Mouse (Mus musculus): ENCODE results near the gene Rnf216. TPM values are rescaled to one million over a fixed set of nuclear protein-coding genes. Genes with fewer than 3 reads are reported as not detected.
"Not testable (repeated sequence)": the region's sequence is repeated elsewhere in the genome, so short reads cannot be mapped to it uniquely, and the experiment has no call there.

Rnf216 gene
- total RNA-seq (2021): 10 to 100 TPM; 42.4 to 44.5 TPM
- long read RNA-seq, full-length matches to known transcripts: 3 of 9 reads
- long read RNA-seq, partial matches to known transcripts: 3 of 9 reads
- long read RNA-seq, other reads (novel, unspliced or antisense): 3 of 9 reads

DNA sequence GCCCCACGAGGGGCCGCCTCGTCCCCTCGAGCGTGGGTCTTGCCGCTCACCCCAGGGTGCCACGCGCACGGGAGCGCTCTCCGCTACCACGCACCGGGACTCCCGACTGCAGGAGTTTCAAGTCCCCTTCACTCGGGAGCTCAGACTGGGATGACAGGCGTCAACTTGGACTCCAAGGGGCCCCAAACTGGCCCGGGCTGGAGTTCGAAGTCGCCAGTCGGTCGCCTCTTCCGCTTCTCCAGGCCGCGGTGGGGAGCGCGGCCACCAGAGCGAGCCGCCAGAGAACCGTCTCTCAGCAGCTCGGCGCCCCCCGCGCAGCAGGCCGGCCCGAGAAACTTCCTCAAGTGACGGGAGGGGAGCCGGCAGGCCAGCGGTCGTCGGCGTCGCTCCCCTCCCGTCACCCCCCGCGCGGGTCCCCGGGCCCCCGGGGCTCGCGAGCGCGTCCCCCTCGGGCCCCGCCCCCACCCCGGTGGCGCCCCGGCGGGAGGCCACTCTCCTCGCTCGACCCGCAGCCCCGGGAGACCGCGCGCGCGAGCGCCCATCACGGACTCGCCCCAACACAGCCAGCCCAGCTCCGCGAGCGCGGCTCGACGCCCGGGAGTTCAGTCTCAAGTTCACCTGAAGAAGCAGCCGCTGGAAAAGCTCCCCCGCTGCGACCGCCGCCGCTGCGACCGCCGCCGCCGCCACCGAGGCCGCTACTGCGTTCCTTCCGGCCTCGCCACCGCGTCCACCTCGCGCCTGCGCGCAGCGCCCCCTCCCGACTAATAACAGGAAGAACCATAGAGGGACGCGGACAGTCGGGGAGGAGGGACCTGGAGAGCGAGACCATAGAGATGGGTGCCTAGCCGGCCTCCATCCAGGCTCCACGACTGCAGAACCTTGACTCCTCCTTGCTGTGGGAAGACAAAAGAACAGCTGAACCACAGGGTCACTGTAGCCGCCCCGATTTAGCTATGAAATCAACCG, at the start of gene Rnf216:
Rnf216 (minus strand) TSS at position 714 of the 966 bp plus-strand sequence.
- DNase-seq (ENCODE audit: low spot score in 2 of 2): peak; percentile 96 to 97

DNA sequence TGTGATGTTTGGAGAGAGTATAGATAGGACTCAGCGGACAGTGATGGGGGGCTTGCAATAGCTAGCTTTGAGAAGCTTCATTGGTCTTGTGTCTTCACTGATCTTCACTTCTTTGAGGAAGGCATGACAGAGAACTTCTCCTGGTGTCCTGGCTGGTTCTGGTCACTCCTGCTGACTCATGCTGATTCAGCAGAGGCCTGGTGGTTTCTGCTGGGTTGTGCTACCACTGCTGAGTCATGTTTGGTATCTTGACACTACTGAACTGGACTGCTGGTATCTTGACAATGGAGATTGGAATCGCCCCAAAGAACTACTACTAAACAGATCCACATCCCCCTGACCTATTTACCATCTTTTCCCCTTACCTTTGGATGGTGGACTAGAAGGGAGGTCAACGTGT, 42.7 kb upstream of the Rnf216 start:
- DNase-seq (ENCODE audit: low spot score in 2 of 2): no peak

DNA sequence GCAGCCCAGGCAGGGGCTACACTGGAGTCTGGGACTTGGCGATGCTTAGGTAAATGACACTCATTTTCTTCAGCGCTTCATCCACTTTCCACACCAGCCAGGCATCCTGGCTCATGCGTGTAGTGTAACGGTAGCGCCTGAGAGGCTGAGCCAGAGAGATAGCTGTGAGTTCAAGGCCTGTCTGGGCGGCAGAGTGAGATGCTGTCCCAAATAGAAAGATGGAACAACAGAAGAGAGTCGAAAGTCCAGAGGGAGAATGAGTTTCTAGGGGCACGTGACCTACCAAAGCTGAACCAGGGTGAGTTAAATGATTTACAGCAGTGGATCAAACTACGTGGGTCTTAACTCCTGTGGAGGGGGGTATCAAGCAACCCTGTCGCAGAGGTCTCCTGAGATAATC, 41.0 kb upstream of the Rnf216 start:
- DNase-seq (ENCODE audit: low spot score in 2 of 2): no peak

DNA sequence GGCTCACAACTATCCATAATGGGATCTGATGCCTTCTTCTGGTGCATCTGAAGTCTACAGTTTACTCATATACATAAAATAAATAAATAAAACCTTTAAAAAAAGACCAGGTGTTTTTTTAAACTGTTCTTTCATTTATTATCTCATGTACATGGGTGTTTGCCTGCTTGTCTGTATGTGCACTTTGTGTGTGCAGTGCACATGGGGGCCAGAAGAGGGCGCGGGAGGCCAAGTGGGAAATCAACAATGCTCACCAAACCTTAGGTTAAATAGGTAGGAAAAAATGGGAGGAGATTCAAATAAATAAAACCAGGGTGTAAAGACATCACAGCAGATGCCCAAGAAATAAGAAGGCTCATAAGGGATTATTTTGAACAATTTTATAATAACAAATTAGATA, 37.2 kb upstream of the Rnf216 start:
- DNase-seq (ENCODE audit: low spot score in 2 of 2): no peak

DNA sequence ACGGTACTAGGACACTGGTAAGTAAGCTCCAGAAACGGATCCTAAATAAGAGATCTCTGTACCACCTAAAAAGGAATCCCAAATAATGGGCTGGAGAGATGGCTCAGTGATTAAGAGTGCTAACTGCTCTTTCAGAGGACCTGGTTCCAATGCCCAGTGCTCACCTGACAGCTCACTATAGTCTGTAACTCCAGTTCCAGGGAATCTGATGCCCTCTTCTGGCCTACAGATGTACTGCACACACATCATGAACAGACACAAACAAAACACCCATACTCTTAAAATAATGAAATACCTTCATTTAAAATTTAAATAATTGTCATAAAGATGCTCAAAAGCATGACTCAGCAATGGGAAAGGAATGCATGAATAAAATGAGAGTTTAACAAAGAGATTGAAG, 36.7 kb upstream of the Rnf216 start:
- no peak for DNase-seq (ENCODE audit: low spot score in 2 of 2)

DNA sequence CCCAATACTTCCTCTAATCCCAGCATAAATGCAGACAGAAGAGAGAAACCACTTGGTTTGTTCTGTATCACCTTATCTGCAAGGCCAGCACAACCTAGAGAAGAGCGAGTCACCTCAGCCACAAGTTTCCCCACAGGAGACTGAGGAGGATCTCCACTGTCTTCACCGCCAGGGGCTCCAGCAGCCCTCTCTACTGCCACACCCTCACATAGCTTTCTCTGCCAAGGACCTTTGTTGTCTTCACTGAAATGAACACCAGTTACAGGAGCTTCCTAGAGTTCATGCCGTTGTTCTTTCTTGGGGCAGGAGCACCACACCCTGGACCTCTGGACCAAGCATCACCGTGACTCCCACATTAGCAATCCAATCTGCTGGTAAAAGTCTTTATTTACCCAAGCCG, 35.9 kb upstream of the Rnf216 start:
- DNase-seq (ENCODE audit: low spot score in 2 of 2): no peak

DNA sequence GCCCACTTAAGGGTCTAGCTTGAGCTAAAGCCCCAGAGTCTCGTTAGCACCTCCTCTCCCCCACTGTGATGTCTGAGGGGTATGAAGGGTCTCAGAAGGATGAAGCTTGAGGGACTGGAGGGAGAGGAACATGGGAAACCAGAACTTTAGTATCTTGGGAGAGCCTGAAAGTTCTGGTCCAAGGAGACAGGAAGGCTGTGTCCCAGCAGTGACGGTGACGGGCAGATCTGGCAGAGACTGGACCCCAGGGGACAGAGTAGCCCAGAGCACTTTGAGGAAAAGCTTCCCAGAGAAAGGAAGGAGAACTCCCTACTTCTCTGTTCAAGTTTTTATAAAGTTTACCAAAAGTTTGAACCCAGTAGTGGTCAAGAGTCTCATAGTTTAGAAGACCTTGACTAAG, 34.7 kb upstream of the Rnf216 start, which contains the start of gene Olfr718-ps1:
Olfr718-ps1 (minus strand) TSS at position 101 of the 400 bp plus-strand sequence.
- DNase-seq (ENCODE audit: low spot score in 2 of 2): no peak

DNA sequence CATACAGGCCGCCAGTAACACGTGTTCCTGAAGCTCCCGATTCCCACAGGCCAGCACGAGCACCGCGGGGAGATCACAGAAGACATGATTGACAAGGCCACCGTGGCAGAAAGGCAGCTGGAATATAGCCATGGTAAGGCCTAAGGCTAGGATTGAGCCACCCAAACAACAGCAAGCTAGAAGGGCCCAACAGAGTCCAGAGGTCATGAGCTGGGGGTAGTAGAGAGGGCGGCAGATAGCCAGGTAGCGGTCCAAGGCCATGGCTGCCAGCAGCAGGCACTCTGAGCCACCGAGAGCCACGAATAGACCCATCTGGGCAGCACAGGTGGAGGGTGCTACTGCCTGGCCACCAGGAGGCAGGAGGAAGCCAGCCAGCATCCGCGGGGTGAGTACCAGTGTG, 24.8 kb upstream of the Rnf216 start:
- DNase-seq (ENCODE audit: low spot score in 2 of 2): no peak

DNA sequence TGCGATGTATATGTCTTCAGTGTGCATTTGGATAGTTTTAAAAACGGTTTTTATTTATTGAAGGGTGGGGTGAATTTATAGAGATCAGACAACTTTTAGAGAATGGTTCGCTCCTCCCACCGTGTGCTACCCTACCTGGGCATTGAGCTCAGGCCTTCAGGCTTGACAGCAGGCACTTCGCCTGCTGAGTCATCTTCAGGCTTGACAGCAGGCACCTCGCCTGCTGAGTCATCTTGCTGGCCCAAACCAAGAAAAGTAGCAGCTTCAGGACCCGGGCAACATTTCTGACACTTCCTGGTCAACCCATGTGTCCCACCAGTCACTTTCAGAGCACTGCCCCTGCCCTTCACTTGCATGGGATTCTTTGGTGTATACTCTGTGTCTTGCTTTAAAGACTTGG, 22.2 kb upstream of the Rnf216 start:
- no peak for DNase-seq (ENCODE audit: low spot score in 2 of 2)

DNA sequence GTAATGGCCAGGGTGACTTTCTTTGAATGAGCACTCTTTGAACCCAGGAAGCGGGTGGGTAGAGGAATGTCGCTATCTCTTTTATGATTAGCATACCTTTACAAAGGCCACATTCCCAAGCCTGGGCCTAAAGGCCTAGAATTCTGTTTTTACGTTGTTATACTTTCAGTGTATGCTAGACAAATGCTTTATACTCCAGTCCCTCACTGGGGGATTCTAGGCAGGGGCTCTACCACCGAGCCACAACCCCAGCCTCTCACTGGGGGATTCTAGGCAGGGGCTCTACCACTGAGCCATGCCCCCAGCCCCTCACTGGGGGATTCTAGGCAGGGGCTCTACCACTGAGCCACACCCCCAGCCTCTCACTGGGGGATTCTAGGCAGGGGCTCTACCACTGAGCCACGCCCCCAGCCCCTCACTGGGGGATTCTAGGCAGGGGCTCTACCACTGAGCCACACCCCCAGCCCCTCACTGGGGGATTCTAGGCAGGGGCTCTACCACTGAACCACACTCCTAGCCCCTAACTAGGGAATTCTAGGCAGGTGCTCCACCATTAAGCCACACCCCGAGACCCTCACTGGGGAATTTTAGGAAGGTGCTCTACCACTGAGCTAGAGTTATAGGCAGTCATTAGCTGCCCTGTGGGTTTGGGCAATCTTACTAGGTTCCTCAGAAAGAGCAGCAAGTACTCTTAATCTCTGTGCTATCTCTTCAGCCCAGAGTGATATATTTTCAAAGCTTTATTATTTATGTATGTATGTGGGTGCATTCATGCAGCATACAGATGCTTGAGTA, 21.6 kb upstream of the Rnf216 start:
- not testable (repeated sequence) for DNase-seq (ENCODE audit: low spot score in 2 of 2)

DNA sequence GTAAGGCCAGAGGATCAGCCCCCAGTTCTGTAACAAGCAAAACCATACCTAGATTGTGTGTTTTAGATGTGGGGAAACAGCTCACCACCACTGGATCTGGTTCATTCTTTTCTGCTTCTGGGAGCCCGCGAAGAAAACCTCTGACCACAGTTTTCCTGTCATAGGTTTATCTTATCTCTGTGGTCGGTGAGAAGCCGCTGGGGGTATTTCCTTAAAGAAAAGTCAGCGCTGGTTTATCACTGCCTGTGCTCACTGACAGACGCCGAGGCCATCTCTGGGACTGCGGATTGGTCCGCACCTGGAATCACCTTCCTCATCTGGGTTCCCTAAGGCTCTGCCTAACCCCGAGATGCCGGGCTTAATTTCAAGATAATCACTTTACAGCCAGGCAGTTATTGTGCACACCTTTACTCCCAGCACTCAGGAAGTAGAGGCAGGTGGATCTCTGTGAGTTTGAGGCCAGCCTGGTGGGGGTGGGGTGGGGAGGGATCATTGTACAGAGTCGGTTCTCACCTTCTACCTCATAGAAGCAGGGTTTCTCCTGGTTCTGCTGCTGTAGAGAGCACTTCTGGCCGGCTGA, 20.2 kb upstream of the Rnf216 start:
- no peak for DNase-seq (ENCODE audit: low spot score in 2 of 2)

DNA sequence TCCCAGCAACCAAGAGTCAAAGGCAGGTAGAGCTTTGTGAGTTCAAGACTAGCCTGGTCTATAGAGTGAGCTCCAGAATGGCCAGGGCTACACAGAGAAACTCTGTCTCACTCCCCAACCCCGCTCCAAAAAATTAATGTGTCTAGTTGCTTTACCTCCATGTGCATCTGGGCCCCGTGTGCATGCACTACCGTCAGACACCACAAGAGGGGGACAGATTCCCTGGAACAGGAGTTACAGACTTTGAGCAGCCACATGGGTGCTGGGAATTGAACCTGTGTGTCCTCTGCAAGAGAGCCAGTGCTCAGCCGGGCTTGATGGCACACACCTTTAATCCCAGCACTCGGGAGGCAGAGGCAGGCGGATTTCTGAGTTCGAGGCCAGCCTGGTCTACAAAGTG, 17.5 kb upstream of the Rnf216 start:
- DNase-seq (ENCODE audit: low spot score in 2 of 2): no peak

DNA sequence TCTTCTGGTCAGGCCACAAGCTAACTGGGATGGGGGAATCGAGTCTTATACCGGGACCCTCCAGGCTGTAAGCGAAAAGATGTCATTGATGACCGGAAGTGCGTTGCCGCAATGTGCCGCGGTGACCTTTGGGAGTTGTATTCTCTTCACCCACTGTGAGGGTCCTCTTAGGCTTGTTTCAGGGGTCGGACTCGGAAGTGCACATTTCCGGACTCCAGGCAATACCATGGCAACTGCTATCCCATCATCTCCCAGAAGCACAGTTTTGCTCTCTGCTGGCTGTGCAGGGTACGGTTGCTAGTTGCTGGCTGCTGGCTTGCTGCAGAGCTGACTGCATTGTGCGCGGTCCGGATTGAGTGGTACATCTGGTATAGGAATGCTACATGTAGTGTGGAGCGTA, 16.3 kb upstream of the Rnf216 start:
- no peak for DNase-seq (ENCODE audit: low spot score in 2 of 2)

DNA sequence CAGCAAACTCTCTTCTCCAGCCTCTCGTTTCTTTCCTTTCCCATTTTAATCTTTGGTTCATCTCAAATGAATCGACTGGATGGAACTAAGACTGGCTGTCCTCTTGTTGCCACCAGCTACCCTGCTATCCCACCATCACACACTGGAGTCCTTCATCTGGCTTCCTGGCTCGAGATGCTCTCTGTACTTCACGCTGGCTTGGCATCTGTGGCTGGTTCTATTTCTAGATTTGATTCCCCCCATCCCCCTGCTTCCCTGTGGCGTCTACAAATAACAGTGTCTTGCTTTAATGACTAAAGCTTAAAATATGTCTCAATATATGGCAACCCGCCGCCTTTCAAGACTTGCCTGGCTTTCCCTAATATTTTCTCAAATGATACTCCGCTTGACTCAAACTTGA, 15.0 kb upstream of the Rnf216 start:
- DNase-seq (ENCODE audit: low spot score in 2 of 2): peak in 1 of 2 experiments; percentile 14

DNA sequence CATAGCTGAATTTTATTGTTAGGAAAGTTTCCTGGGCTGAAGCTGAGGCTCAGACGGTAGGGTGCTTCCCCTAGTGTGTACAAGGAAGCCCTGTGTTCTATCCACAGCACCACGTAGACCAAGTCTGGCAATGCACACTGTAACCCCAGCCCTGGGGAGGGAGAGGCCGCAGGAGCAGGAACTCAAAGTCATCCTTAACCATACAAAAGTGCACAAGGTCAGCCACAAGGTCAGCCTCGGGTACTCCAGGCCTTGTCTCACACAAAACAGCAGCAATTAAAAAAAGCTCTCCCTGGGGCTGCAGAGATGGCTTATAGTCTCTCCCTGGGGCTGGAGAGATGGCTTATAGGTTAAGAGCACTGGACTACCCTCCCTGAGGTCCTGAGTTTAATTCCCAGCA, 14.1 kb upstream of the Rnf216 start:
- no peak for DNase-seq (ENCODE audit: low spot score in 2 of 2)

DNA sequence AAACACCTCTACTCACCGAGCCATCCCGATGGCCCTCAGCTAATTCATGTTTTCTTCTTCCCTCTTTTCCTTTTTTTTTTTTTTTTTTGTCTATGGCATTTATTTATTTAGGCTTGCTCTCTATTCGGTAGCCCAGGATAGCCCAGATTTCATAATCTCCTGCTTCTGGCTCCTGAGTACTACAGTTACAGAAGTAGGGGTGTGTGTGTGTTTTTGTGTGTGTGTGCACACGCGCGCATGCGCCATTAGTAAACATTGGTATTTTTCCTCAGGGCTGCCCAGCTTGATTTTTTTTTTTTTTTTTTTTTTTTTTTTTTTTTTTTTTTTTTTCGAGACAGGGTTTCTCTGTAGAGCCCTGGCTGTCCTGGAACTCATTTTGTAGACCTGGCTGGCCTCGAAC, 13.3 kb upstream of the Rnf216 start:
- DNase-seq (ENCODE audit: low spot score in 2 of 2): no peak

DNA sequence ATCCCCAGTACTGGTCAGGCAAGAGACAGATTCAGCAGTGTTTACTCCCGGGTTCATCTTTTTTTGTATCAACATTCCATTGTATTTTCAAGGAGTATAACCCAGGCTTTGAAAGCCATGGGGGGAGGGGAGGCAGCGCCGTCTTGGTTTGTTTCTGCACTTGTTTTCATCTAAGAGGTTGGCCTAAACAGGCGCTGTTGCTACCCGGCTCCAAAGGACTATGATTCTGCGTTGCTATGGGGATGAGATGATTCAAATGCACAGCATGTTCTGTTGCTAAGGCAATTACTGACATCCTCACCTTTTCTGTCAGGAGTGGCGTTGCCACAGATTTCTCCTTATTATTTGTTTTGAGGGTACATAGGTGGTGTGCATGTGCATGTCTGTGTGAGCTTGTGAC, 12.8 kb upstream of the Rnf216 start:
- DNase-seq (ENCODE audit: low spot score in 2 of 2): peak; percentile 28

DNA sequence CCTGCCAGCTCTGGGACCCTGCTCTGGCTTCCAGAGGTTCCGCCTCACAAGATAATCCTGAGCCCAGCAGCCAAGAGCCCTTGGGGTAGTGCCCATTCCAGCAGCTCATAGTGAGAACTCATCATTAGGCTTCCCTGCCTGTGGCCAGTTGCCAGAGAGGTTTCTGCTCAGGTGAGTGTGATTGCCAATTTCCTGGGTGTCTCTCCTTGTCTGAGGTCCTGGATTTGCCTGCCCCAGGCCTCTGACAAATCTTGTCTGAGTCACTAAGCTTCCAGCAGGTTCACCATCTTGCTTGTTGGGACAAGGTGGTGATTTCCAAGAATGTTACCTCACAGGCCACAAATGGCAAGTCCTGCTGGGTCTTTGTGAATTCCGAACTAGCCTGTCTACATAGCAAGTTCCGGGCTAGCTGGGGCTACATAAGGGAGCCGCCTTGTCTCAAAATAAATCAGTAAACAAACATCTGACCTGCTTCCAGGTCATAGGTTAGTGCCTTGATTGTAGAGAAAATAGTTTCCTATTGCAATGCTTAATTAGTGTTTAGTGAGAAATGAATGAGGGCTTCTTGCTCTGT, 12.1 kb upstream of the Rnf216 start:
- no peak for DNase-seq (ENCODE audit: low spot score in 2 of 2)

DNA sequence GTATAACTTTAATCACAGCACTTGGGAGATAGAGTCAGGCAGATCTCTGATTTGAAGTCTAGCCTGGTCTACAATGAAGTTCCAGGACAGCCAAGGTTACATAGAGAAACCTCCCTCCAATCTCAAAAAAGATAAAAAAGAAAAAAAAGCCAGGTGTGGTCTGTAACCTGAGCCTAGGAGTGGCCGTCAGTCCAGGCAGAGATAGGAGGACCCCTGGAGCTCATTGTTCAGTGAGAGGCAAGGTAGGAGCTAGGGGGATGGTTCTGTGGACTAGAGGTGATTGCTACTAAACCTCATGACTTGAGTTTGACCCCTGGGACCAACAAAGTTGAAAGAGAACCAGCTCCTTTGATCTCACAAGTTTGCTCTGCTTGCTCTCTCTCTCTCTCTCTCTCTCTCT, 9.9 kb upstream of the Rnf216 start:
- no peak for DNase-seq (ENCODE audit: low spot score in 2 of 2)

DNA sequence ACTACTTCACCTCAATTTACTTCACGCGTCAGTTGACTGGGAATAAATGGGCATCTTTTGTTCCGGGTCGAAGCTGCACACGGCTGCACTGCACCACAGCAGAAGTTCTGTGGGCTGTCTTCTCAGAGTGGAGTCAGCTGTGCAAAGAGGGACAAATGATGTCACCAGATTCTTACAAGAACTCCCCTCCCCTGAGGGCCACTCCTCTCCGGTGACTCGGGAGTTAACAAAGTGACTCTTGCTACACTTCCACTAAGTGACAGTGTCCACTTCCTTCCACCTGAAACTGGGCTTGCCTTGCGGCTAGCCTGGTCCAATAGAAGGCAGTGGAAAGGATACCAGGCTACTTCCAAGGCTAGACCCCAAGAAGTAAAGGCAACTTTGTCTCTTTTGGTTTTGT, 9.3 kb upstream of the Rnf216 start:
- DNase-seq (ENCODE audit: low spot score in 2 of 2): no peak

DNA sequence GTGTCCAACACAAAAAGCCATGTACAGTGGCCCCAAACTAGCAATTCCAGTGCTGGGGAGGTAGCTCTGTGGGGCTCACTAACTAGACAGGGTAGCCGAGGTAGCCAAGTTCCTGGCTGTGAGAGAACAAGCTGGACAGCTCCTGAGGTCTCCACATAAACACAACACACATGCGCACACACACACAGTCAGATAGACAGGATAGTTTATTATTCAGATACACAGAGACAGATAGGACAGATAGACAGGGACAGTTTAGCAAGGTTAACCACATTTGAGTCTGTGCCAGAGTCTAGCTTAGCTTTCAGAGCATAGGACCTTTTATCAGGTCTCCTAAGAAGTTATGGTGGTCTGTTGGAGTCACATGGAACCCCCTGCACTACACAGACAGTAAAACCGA, 6.0 kb downstream of the Rnf216 start:
- DNase-seq (ENCODE audit: low spot score in 2 of 2): no peak

All from layer of hippocampus, postnatal 10 days (tissue).